Mouse (Mus musculus) ES-Bruce4 (cell line): ENCODE data around the gene Cdhr3. TPM values are rescaled to one million over a fixed set of nuclear protein-coding genes. Genes with fewer than 3 reads are reported as not detected.

ENCODE experiments used
- H3K27ac ChIP-seq: 2 replicates; pipeline ENCODE4 v1.5.1; 2012; ENCODE audit warnings: low read length, inconsistent platforms; ENCODE audit not compliant: insufficient read depth
- H3K27me3 ChIP-seq: 2 replicates; pipeline ENCODE4 v1.6.1; 2012; ENCODE audit warnings: mild to moderate bottlenecking, low read length, inconsistent platforms; ENCODE audit not compliant: control insufficient read depth, poor library complexity, insufficient read depth, severe bottlenecking
- H3K36me3 ChIP-seq: 2 replicates; pipeline ENCODE4 v1.6.1; 2012; ENCODE audit warnings: inconsistent platforms, mild to moderate bottlenecking, low read length, moderate library complexity; ENCODE audit not compliant: control insufficient read depth, poor library complexity, insufficient read depth, severe bottlenecking
- H3K4me1 ChIP-seq: one replicate; pipeline ENCODE4 v1.8.1; 2011; ENCODE audit warnings: low read length; ENCODE audit not compliant: control insufficient read depth, insufficient read depth
- H3K4me3 ChIP-seq: 2 replicates; pipeline ENCODE4 v1.5.1; 2011; ENCODE audit warnings: low read depth, mild to moderate bottlenecking, low read length
- H3K9ac ChIP-seq: 2 replicates; pipeline ENCODE4 v1.6.1; 2012; ENCODE audit warnings: low read depth, mild to moderate bottlenecking, inconsistent platforms; ENCODE audit not compliant: poor library complexity, severe bottlenecking
- H3K9me3 ChIP-seq: replicated peaks from 2 replicates; pipeline ENCODE4 v1.6.1; 2012; ENCODE audit warnings: mild to moderate bottlenecking, low read length, inconsistent platforms; ENCODE audit not compliant: control insufficient read depth, poor library complexity, insufficient read depth, severe bottlenecking
- CTCF ChIP-seq: IDR thresholded peaks from one replicate; pipeline ENCODE4 v1.8.1; 2011; ENCODE audit warnings: low read depth, low read length
- EP300 ChIP-seq: IDR thresholded peaks from 2 replicates; pipeline ENCODE4 v1.6.1; 2011; ENCODE audit warnings: low read depth, low read length; ENCODE audit not compliant: insufficient read depth
- POLR2A ChIP-seq: IDR thresholded peaks from one replicate; pipeline ENCODE4 v1.8.1; 2011; ENCODE audit warnings: low read length; ENCODE audit not compliant: insufficient read depth
- polyA plus RNA-seq: library from polyadenylated mRNA; stranded (reverse); fragments of >200 nt; gene quantifications from 2 replicates; pipeline ENCODE4 v1.2.4, GENCODE M21; 2011; ENCODE audit warnings: low read depth; ENCODE audit not compliant: missing spikeins, insufficient read depth, insufficient read length

Cdhr3 gene
- polyA plus RNA-seq, 1 experiment: not detected

DNA sequence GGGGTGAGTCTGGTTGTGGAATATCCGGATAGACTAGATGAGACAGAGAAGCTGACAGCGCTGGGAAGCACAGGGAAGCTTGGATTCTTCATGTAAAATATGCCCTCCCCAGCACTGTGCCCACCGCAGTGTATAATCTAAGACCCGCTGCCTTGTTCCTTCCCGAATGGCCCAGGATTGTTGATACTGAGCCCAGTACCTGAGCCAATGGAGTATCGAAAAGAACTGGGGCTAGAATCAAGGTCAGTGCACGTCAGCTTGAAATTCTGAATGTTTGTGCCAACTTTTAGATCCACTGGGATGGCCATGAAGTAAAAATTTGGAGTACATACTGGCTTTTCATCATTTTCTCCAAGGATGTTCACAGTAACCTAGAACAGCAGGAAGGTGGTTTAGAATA is 46.2 kb downstream of the Cdhr3 start:
- no peaks in the 10 kb centered on the region for H3K4me1 ChIP-seq
- H3K4me3 ChIP-seq: no peak overlapping the region
- H3K27ac ChIP-seq: no peak overlapping the region
- no peaks in the 10 kb centered on the region for H3K27me3 ChIP-seq
- H3K9me3 ChIP-seq: no peaks in the 10 kb centered on the region
- no peaks in the 10 kb centered on the region for H3K36me3 ChIP-seq
- H3K9ac ChIP-seq: no peak overlapping the region
- TF ChIP-seq EP300 (no peak), CTCF (no peak), POLR2A (no peak)

DNA sequence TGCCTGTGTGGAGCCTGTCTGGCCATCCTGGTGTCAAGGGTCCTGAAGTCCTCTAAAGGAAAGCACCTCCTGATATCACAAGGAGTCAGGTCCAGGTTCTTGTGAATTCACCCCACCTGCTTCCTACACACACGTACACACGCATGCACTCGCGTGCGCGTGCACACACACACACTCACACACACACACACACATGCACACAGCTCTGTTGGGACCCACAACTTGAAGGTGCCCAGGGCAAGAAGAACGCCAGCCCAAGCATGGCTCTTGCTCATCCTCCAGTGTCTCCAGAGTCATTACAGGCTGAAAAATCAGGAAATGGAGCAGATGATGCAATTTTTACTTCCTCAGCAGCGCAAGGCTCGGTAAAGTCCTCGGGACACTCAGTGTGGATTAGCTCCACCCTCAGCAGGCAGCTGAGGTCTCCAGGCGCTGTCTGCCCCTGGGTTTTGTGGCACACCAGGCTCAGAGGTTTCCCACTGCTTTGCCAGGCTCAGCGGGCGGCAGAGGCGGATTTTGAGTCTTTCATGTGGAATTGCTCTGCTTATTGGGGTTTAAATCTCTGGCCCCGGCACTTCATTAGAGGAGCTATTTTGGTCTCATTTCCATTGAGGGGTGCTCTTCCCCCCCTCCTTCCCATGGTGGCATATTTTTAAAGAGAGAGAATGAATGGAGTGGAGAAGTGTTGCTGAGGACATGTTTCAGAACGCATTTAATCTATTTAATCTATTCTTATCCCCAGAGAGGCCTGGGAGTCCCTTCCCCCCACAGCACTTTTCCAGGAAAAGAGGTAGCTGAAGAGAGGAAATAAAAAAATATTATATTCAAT is 46.9 kb downstream of the Cdhr3 start:
- H3K4me3 ChIP-seq: no peak overlapping the region
- no peak overlapping the region for H3K27ac ChIP-seq
- H3K9ac ChIP-seq: no peak overlapping the region
- no peak for TF ChIP-seq POLR2A
- no peak for TF ChIP-seq CTCF
- TF ChIP-seq EP300: no peak
- no peaks in the 10 kb centered on the region for H3K9me3 ChIP-seq
- H3K27me3 ChIP-seq: no peaks in the 10 kb centered on the region
- no peaks in the 10 kb centered on the region for H3K36me3 ChIP-seq
- no peaks in the 10 kb centered on the region for H3K4me1 ChIP-seq

DNA sequence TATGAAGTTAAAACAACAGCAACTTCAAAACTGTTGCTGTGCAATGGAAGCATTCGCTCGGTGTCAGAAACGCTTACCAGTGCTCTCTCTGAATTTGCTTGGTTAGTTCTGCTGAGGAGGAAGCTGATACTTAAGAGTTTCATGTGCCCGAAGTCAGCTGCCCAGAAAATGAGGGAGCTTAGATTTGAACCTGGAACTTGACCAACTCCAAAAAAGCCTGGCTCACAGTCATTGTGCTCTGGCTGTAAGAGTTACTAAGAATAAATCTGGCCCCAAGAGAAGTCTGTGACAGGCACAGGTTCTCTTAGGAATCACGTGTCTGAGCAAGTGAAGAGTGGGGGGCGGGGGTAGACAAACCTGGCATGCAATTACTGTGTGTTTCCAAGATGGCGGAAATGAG is 51.2 kb downstream of the Cdhr3 start:
- Histone ChIP-seq H3K27ac (no peak overlapping the region), H3K9me3 (no peaks in the 10 kb centered on the region), H3K4me1 (no peaks in the 10 kb centered on the region), H3K4me3 (no peak overlapping the region), H3K27me3 (no peaks in the 10 kb centered on the region), H3K9ac (no peak overlapping the region), H3K36me3 (no peaks in the 10 kb centered on the region)
- TF ChIP-seq CTCF (no peak), POLR2A (no peak), EP300 (no peak)

DNA sequence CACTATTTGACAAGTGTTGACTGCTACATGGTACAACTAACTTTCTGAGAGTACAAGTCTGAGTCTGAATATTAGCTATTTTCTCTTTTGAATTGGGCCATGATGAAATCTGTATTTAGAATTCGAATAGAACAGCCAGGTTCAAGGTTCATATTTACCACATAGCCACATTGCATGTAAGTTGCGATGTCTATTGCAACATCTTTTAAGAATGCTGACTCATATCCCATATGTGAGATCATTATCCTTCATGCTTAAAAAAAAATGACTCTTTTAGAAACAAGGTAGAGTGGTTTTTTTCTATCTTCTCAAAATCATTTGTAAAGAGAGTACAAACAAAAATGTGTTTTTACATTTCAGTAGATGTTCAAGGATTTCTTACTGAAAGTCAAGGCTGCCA is 51.9 kb downstream of the Cdhr3 start:
- no peaks in the 10 kb centered on the region for H3K36me3 ChIP-seq
- H3K9ac ChIP-seq: no peak overlapping the region
- TF ChIP-seq CTCF (no peak), POLR2A (no peak), EP300 (no peak)
- H3K27me3 ChIP-seq: no peaks in the 10 kb centered on the region
- no peak overlapping the region for H3K4me3 ChIP-seq
- H3K4me1 ChIP-seq: no peaks in the 10 kb centered on the region
- no peak overlapping the region for H3K27ac ChIP-seq
- H3K9me3 ChIP-seq: no peaks in the 10 kb centered on the region

DNA sequence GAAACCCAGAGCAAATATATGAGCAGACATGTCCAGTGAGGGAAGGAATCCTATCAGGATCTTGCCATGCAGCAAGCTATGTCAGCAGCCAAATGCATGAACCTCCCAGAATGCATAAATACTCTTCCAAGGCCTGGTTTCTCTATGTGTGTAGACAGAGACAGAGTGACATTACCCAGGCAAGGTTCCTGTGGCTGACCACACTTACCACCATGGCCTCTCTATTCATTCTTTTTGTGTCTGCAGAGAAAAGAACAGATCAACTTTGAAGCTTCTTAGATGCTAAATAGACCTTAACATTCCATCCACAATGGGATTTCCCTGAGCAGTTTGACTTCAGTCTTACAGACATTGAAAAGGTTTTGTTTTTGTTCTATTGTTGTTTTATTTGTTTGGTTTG is 54.0 kb downstream of the Cdhr3 start:
- H3K9ac ChIP-seq: no peak overlapping the region
- no peaks in the 10 kb centered on the region for H3K36me3 ChIP-seq
- no peak overlapping the region for H3K27ac ChIP-seq
- H3K4me3 ChIP-seq: no peak overlapping the region
- no peaks in the 10 kb centered on the region for H3K27me3 ChIP-seq
- no peaks in the 10 kb centered on the region for H3K9me3 ChIP-seq
- TF ChIP-seq POLR2A (no peak), CTCF (no peak), EP300 (no peak)
- no peaks in the 10 kb centered on the region for H3K4me1 ChIP-seq

DNA sequence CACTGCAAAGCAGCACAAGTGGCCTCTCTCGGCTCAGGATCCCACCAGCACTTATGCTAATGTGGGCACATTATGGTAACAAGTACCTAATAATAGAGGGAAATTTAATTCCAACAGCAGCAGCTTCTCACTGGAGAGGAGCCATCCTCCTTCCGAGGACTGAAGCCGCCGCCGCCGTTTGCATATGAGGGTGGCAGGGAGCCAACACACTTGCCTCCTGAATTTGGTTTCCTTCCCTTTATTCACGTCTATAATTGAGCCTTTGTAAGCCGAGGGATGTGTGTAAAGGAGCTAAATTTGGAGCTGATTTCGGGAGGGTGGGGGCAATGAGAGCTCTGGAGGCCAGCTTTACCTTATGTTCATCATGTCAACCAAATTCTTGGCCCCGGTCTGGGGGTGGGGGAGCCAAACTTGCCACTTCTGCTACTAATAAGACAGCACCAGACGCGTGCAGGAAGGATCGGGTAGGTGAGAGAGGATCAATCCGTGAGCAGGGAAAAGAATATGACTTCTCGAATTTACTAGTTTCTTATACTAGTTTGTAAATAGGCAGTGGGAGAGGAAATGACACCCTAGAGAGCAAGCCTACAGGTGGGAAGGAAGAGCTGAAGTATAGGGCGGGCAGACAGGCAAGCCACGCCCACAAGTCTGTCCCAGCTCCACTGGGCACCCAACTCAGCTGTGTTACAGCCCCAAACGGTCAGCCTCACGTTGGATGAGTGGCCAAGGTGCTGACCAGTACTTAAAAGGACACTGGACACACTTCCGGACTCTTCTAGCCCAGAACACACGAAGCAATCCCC is 56.8 kb downstream of the Cdhr3 start:
- H3K9me3 ChIP-seq: no peaks in the 10 kb centered on the region
- H3K4me3 ChIP-seq: no peak overlapping the region
- TF ChIP-seq CTCF (no peak), EP300 (no peak), POLR2A (no peak)
- H3K9ac ChIP-seq: no peak overlapping the region
- no peaks in the 10 kb centered on the region for H3K27me3 ChIP-seq
- H3K36me3 ChIP-seq: no peaks in the 10 kb centered on the region
- H3K27ac ChIP-seq: no peak overlapping the region
- no peaks in the 10 kb centered on the region for H3K4me1 ChIP-seq
